Mouse (Mus musculus) hematopoietic stem cell, adult 5-6 weeks (primary cell): Measurements from ENCODE around the gene Rnf43. TPM values are rescaled to one million over a fixed set of nuclear protein-coding genes. Genes with fewer than 3 reads are reported as not detected.

Experiments used
- ATAC-seq, 2 experiments: fragments of 125-278 bp in 1 of 2; replicated peaks in 1 of 2; 2 replicates each; pipeline ENCODE4 v1.8.0; 2016 to 2017; ENCODE audit warnings: inconsistent platforms in 2 of 2, mild to moderate bottlenecking in 2 of 2, moderate number of reproducible peaks in 2 of 2, low read depth in 1 of 2, moderate TSS enrichment in 1 of 2; ENCODE audit not compliant: low FRiP score in 2 of 2, poor library complexity in 2 of 2, severe bottlenecking in 2 of 2, insufficient read depth in 1 of 2, low TSS enrichment in 1 of 2
- total RNA-seq: library from RNA; stranded (forward); fragments of 172-1452, 232-1000 nt; gene quantifications from 2 replicates; pipeline ENCODE4 v1.2.3, GENCODE M21; 2017

The Rnf43 gene
- 0.69 TPM in 1 of 2 replicates, not detected in the other for total RNA-seq

DNA sequence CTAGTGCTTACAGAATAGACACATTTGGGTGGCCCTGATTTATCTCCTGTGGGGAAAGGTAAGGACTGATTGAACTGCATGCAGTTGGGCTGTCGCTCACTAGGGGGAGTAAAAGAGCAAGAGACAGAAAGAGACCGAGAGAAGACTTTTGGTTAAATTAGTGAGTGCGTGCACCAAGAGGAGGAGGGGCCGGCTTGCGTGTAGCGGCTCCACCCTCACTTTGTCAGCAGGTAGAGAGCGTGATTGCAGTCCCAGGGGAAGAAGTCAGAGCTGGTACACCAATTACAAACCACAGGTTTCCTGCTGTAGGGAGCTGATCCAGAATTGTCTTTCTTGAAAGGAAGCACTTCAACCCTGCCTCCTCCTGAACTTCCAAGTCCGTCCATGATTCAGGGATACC is at the start of gene Rnf43:
TSS of gene Rnf43 (plus strand) at position 316 of the 400 bp plus-strand sequence.
- peak; percentile 91 to 95 for ATAC-seq

DNA sequence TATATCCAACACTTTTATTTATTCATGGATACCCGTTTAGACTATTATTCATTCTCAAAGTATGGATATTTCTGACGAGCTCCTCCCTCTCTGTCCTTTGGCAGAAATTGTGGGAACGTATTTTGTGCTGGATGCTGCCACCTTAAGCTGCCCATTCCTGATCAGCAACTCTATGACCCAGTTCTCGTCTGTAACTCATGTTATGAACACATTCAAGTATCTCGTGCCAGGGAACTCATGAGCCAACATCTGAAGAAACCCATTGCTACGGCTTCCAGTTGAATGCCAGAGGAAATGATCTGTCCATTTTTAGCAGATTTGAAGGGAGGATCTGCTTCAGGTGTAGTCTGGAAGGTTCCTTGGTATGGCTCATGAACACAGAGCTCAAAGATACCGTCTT is 48.5 kb upstream of the Rnf43 start:
- ATAC-seq, result no peak

DNA sequence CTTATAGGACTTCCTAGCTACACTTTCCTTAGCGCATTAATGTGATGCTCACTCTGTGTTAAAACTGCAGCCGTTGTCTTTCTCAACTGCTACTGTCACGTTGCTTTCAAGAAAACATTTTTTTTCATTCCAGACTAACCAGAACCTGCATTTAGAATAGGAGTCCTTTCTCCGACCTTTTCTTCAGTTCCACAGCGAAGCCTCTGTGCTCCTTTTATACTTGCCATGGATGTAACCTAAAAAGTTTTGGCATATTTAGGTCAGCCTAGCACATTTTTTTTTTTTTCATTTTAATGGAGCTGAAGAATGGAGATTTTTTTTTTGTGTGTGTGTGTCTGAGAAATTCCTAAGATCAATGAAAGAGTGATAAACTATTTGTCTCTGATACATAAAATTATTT is 47.0 kb upstream of the Rnf43 start:
- ATAC-seq, result no peak

DNA sequence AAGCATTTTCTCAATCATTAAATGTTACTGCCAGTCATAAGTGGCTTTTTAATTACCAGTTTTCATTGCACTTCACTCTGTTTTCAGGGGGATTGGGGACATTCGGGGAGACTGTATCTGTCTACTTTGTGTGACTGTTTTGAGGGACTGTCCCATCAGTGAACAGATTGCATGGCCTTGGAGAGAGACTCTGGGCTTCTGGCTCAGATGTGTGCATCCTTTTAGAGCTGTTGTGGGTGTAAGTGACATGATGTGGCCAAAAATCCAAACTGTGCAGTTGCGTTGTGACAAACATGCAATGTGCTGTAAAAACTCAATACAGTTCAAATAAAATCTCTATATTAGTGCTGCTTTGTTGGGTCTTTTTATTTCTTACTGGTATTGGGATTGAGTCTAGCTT is 46.6 kb upstream of the Rnf43 start:
- no peak for ATAC-seq

DNA sequence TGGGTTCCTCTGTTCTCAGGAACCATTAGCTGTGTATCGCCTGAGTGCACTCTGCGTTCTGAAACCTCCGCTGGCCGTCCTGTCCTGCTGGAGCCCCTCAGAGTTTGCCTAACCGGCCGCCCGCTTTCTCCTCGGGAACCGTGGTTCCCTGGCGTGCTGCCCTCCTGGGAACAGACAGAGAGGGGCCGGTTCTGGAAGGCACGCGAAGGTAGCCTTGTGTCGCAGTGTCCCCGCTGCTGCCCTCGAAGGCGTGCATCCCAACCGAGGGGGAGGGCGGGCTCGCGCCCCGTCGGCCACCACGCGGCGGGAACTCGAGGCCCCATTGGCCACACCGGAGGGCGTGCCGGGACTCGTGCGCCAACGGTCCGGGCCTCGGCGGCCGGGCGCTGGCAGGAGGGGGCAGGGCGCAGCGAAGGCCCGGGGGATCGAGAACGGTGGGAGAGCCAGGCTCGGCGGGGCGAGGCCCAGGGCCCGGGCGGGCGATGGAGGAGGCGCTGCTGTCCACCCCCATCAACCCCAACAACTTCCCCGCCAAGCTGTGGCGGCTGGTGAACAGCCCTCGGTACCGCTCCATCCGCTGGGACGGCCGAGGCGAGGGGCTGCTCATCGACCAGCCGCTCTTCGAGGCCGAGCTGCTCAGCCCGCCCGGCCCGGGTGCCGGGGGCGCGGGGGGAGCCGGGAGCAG is 45.6 kb upstream of the Rnf43 start, which contains the start of gene Hsf5:
TSS of gene Hsf5 (plus strand) at position 375 of the 685 bp plus-strand sequence.
- ATAC-seq, result no peak

DNA sequence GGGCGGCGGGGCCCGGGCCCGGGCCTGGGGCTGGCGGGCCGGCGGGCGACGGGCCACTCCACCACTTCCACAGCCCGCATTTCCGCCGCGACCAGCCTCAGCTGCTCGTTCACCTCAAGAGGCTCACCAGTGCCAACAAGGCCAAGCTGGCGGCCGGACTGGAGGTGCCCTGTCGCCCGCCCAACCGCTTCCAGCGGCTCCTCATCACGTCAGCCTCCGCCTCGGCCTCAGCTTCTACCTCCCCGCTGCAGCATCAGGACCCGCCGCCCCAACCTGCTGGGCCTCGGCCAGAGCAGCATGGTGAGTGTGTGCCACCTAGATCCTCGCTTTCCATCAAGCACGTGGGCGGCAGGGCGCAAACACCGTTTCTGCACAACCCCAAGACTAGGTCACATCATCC is 44.9 kb upstream of the Rnf43 start:
- no peak for ATAC-seq

DNA sequence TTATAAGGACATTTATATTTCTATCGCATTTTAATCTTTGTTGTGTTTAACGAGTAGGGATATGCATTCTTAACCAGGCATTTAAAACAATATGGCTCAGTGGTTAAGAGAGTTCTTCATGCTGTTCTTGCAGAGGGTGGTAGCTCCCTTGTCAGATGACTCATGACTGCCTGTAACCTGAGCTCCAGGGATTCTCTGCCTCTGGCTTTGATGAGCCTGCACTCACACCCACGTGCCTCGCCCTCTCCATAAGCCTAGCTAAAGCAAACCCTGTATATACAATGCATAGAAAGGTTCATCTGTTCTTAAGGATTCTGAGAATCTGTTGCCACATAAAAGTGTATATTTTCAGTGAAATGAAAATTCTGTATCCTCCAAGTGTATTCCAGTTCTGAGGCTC is 39.4 kb upstream of the Rnf43 start:
- no peak for ATAC-seq

DNA sequence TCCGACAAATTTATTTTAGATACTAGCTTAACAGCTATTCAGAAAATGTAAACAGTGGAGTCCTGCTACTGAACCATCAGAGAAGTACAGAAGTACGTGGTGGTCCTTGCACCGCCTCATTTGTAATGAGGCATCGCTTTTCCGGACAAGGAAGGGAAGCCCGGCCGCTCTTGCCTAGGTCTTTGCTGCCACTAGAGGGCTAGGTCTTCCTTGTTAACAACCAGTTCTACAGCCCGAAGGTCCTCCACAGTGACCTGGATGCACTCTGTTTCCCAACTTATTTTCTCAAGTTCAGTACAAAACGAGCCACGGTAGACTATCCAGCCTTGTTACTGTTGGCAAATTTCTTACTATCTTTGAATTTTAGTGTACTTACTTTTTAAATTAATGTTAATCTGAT is 32.7 kb upstream of the Rnf43 start:
- ATAC-seq, result peak; percentile 67 to 85

DNA sequence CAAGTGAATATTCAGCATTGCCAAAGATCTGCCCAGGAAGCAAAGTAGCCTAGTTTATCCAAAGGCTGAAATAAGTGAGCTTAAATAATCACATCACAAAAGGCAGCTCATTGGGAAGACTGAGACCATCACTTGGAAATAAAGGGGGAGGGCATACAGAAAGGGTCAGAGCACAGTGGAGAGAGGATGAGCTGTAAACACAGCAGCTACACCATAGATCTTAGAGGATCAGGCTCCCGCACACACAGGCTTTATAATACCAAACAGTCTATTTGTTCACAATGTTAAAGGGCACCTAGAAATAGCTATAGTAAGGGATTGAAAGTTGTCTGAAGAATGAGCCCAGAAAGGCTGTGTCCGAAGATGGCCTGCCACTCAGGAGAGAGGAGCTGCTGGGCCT is 23.7 kb upstream of the Rnf43 start:
- no peak; a peak in 1 of 4 replicates for ATAC-seq

DNA sequence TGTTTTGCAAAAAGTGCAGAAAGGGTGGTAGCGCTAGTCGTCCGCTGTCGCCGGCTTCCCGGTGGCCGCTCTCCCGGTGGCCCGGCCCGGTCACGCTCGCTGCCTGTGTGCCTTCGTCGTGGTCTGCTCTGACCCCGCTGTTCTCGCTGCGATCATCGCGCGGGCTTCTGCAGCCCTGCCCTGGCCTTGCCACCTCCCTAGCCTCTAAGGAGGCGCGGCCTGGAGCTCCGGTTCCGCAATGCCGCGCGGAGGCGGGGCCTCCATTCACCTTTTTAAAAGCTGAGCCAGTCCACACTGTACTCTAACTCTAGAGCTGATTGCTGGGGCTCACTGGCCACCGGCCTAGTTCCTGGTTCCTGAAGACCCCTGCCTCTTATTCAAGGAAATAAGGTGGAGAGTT is 23.3 kb upstream of the Rnf43 start:
- peak; percentile 91 to 96 for ATAC-seq

DNA sequence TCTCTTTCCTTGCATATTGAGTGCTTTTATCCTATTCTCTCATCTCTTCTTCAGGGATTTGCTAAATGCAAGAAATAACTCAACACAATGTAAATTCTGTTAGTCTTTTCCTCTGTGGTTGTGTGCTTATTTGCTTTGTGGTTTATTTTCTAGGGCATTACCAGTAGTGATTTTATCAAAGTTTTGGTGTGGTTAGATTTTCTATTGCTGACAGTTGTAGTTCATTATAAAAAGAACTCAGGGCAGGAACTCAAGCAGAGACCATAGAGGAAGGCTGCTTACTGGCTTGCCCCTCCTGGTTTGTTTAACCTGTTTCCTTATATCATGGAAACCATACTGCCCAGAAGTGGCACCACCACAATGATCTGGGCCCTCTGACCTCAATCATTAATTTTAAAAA is 19.7 kb upstream of the Rnf43 start:
- peak in 1 of 2 experiments; percentile 24; a peak in 2 of 4 replicates for ATAC-seq

DNA sequence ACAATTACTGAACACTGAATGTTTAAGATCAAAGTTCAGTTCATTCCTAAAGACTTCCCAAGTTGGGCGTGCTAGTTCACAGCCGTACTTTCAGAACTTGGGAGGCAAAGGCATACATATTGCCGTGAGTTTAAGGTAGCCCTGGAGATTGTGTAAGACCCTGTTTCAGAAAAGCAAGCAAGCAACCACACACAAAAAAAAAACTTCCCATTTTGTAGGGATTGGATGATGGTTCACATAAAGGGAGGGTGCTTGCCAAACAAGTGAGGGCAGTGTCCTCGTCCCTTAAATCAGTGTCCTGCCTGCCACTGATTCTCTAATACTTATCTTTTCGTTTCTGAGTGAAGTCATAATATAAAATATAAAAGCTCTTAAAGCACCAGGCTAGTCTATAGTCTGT is 7.8 kb upstream of the Rnf43 start:
- ATAC-seq, result no peak; a peak in 1 of 4 replicates

DNA sequence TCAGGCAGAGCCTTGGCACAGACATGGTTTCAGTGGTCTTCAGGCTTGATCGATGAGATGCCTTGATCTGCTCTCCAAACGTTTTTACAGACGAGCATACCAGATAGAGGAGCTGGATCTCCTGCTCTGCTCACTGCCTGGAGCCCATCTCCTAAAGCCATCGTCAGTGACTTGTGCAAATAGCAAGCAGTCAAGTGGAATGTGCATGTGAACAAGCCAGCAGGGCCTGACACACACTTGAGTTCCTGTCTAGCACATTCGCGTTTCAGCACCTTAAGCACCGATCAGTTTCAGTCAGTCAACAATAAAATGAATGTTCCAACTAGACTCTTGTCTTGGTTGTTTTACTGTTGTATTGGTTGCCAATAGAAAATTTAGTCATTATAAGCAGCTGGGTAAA is 3.3 kb upstream of the Rnf43 start:
- no peak for ATAC-seq

DNA sequence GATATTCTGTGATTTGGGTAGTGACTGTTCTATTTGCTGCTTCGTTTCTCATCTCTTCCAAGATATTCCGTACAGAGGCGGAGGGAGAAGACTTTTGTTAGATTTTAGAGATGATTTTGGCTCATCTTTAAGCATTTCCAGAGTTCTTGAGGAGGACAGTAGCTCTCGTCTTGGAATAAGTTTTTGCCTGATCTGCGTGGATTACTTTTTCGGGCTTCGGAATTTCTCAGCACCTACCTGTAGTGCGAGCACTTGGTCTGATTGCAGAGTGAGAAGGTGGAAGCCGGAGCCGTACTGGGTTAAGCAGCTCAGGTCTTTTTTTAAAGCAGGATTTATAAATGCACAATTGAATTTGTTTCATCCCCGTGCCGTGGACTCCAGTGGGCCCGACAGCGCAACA is 300 bp downstream of the Rnf43 start:
- ATAC-seq, result no peak

DNA sequence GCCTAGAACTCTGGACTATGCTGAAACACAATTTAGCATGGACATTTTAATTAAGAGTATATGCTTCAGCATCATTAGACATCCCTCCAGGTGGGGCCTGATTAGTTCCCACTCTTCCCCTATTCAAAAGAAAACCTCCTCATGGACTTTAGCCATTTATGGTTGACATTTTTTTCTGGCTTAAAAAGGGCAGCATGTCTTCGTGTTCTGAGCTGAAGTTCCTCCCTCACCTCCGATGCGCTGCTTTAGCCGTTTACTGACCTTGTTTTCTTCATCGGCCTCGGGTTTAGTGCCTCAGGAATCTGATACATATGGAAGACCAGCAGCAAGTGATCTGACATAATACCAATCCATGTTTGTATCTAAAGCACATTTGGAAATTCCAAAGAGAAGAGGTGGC is 1.4 kb downstream of the Rnf43 start:
- ATAC-seq, result no peak

DNA sequence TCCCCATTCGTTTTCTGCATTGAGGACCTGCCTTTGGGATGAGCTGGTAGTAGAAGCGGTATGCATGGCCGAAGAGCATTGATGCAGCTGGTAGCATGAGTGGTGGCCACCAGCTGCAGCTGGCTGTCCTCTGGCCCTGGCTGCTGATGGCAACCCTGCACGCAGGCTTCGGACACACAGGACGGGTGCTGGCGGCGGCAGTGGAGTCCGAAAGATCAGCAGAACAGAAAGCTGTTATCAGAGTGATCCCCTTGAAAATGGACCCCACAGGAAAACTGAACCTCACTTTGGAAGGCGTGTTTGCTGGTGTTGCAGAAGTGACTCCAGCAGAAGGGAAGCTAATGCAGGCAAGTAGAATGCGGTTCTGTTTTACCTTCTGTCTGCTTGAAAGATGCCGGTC is 2.0 kb downstream of the Rnf43 start:
- ATAC-seq, result no peak

DNA sequence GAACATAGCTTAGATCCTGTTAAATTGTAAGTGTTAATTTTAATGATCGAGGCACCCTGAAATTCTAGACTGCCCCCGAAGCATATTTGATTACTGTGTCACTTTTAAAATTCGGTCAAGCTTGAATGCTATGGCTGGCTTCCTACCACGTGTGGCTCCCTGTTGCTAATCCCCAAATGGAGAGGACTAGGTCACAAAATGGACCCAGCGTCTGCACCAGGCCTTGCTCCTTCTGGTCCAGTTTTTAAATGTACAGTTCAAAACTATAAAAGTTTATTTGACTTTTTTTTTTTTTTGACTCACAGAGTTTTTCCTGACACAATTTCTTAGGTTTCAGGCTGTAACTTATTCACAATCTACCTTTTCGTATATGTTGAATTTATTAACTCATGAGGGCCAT is 2.7 kb downstream of the Rnf43 start:
- ATAC-seq, result no peak

DNA sequence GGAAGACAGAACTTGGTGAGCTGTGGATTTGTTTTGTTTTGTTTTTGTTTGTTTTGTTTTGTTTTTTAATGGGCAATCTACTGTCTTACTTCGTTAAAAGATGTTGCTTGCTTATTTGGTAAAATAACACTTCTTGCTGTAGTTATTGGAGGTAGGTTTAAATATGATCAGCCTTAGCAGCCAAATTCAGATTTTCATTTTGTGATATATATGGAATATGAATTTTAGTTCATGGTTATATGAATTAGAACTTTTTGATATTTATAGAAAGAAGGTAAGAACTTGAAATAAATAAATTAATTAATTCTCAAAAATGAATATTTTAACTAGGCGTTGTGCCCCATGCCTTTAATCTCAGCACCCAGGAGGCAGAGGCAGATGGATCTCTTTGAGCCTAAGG is 3.1 kb downstream of the Rnf43 start:
- no peak for ATAC-seq

DNA sequence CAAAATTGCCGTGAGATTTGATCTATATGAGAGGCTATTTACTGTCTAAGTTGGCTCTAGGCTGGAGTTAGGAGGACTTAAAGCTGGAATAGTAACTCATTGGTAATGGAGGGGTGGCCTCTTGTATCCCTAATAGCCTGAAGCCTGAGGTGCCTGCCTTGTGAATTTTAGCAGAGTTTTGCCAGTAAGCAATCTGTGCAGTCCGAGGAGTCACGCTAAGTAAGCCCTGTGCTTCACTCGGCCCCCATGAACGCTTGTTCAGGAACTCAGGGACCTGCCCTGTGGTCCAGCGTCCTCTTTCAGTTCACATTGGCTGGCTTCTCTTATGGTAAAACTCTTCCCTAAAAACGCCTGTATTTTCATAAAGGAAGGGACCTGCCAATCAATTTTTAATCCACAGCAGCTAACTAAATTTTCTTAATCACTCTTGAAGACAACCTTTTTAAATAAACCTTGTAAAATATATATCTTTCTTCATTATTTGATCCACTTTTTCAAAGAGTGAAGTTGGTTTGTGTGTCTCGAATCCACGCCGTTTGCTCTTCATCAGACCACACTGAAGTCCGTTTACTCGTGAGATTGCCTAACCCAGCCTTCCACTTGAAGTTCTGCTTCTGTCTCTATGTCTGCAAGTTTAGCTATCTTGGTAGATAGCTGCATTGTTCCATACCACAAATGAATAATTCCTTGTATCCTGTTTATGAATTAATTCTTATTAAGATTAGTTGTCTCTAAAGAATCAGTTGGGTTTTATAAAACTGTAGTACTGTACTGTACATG is 3.9 kb downstream of the Rnf43 start:
- ATAC-seq, result no peak
